Mouse (Mus musculus) limb, embryonic 13.5 days (tissue): ENCODE results near the gene Tnfrsf9. TPM values are rescaled to one million over a fixed set of nuclear protein-coding genes. Genes with fewer than 3 reads are reported as not detected.
"Not testable (repeated sequence)": the region's sequence is repeated elsewhere in the genome, so short reads cannot be mapped to it uniquely, and the experiment has no call there.

Experiments
- ATAC-seq: fragments of 200-750 bp; cut with Nextera tagmentation; 2 replicates; pipeline ENCODE4 v1.8.0; 2017; ENCODE audit warnings: low read depth, moderate number of reproducible peaks, moderate TSS enrichment; ENCODE audit not compliant: low FRiP score
- H3K27ac ChIP-seq: fragments of 300-500 bp; sonication (generic); 2 replicates; pipeline ENCODE4 v1.5.1; 2015; ENCODE audit warnings: inconsistent platforms, mild to moderate bottlenecking, moderate library complexity
- H3K27me3 ChIP-seq: fragments of 300-500 bp; sonication (generic); 2 replicates; pipeline ENCODE4 v1.6.1; 2015; ENCODE audit warnings: mild to moderate bottlenecking, inconsistent platforms
- H3K36me3 ChIP-seq: fragments of 300-500 bp; sonication (generic); 2 replicates; pipeline ENCODE4 v1.6.1; 2015; ENCODE audit warnings: inconsistent platforms, mild to moderate bottlenecking, moderate library complexity
- H3K4me1 ChIP-seq: fragments of 300-500 bp; sonication (generic); 2 replicates; pipeline ENCODE4 v1.6.1; 2015; ENCODE audit warnings: inconsistent platforms
- H3K4me2 ChIP-seq: fragments of 300-500 bp; sonication (generic); replicated peaks from 2 replicates; pipeline ENCODE4 v1.6.1; 2015; ENCODE audit warnings: inconsistent platforms, mild to moderate bottlenecking, moderate library complexity
- H3K4me3 ChIP-seq: fragments of 300-500 bp; sonication (generic); 2 replicates; pipeline ENCODE4 v1.5.1; 2015; ENCODE audit warnings: moderate library complexity, mild to moderate bottlenecking, inconsistent platforms
- H3K9ac ChIP-seq: fragments of 300-500 bp; sonication (generic); 2 replicates; pipeline ENCODE4 v1.6.1; 2015; ENCODE audit warnings: mild to moderate bottlenecking, inconsistent platforms
- H3K9me3 ChIP-seq: fragments of 300-500 bp; sonication (generic); 2 replicates; pipeline ENCODE4 v1.6.1; 2016; ENCODE audit warnings: inconsistent platforms
- WGBS: fragments of 180-500 bp; shearing (Covaris S2); methylation state at CpG from one replicate; pipeline ENCODE4 v1.1.7; 2015; 5-methylcytosine and 5-hydroxymethylcytosine counted together
- polyA plus RNA-seq: library from polyadenylated mRNA; unstranded; fragments of >200 nt; fragmentation: Nextera tagmentation; extraction: Ambion mirVana; gene quantifications from 2 replicates; pipeline ENCODE4 v1.2.1, GENCODE M21; 2015

Tnfrsf9 gene
- polyA plus RNA-seq, 1 experiment from 2014 or later = 0.51 TPM

DNA sequence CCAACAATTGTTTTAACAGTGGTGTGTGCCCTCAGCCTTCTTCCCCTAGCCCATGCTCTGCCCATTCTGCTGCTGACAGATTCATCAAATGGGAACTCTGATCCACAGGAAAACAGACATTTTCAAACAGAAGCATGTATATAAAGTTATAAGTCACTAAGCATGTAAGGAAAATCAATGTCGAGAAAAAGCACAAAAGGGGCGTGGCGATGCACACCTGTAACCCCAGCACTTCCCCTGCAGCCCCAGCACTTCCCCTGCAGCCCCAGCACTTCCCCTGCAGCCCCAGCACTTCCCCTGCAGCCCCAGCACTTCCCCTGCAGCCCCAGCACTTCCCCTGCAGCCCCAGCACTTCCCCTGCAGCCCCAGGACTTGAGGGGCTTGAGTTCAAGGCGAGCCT lies 39.9 kb upstream of the Tnfrsf9 start:
- Histone ChIP-seq H3K9me3 (peaks cover 16% of the 10 kb centered on the region), H3K4me1 (peaks cover 32% of the 10 kb centered on the region)
- H3K36me3 ChIP-seq, H3K27ac ChIP-seq, ATAC-seq, H3K9ac ChIP-seq, H3K4me3 ChIP-seq, H3K27me3 ChIP-seq, H3K4me2 ChIP-seq: not testable (repeated sequence)
- 70% methylated on average over 4 of the region's 4 CpGs for WGBS

DNA sequence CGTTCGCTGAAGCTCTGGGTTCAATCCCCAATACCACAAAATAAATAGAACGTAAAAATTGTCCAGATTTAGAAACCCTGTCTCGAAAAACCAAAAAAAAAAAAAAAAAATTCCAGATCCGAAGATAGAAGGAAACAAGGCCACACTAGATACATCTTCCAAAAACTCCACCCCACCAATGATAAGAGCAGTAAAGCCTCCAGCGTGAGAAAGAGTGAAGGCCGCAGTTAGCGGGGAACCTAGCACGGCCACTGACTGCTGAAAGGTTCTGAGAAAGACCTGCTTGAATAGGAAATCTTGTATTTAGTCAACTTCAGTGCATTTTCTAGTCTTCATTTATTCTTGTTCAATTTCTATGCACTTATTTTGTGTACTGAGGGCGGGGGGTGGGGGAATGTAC lies 39.0 kb upstream of the Tnfrsf9 start:
- Histone ChIP-seq H3K9ac (no peak overlapping the region), H3K27ac (no peak overlapping the region), H3K36me3 (peaks cover 8% of the 10 kb centered on the region; the same call in 1 of the 2 replicates), H3K4me2 (no peak overlapping the region), H3K4me1 (peaks cover 23% of the 10 kb centered on the region), H3K9me3 (peaks cover 25% of the 10 kb centered on the region), H3K4me3 (no peak overlapping the region), H3K27me3 (no peaks in the 10 kb centered on the region)
- no peak for ATAC-seq
- WGBS = 84% methylated on average over 10 of the region's 10 CpGs

GRCm38 (mm10) chr4:150879631-150880030 lies 34.7 kb upstream of the Tnfrsf9 start:
- peaks cover 29% of the 10 kb centered on the region for H3K9me3 ChIP-seq
- H3K4me3 ChIP-seq = no peak overlapping the region
- no peak overlapping the region for H3K9ac ChIP-seq
- no peak for ATAC-seq
- no peaks in the 10 kb centered on the region for H3K4me1 ChIP-seq
- H3K36me3 ChIP-seq = peaks cover 9% of the 10 kb centered on the region; the same call in 1 of the 2 replicates
- no peak overlapping the region for H3K27ac ChIP-seq
- H3K4me2 ChIP-seq = no peak overlapping the region
- H3K27me3 ChIP-seq = no peaks in the 10 kb centered on the region
- WGBS = 97% methylated on average over 22 of the region's 22 CpGs

- Histone ChIP-seq H3K4me2 (no peak overlapping the region), H3K27me3 (no peaks in the 10 kb centered on the region), H3K27ac (no peak overlapping the region), H3K4me3 (no peak overlapping the region), H3K4me1 (no peaks in the 10 kb centered on the region), H3K9ac (no peak overlapping the region), H3K36me3 (peaks cover 9% of the 10 kb centered on the region; the same call in 1 of the 2 replicates), H3K9me3 (peaks cover 29% of the 10 kb centered on the region)
- 84% methylated on average over 5 of the region's 5 CpGs for WGBS
- no peak for ATAC-seq
These were observed 34.0 kb upstream of the Tnfrsf9 start for GRCm38 (mm10) chr4:150880364-150880763.

DNA sequence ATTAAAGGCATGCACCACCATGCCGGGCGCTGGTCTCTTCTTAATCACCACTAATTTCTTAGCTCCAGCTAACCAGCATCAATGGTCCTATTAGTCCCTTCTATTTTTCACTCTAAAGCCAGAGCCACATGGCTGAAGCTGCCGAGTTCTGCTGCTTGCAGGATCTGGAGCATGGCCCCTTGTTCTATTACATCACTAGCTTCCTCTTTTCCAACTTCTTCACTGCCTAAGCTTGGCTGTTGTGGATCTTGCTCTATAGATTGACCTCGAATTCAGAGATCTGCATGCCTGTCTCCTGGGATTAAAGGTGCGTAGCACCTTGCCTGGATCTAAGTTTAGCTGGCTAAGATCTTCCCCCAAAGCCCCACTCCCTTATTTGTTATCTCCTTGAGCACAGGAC lies 31.7 kb upstream of the Tnfrsf9 start:
- no peak overlapping the region for H3K27ac ChIP-seq
- WGBS = 82% methylated on average over 5 of the region's 5 CpGs
- ATAC-seq = no peak
- H3K9me3 ChIP-seq = peaks cover 29% of the 10 kb centered on the region
- no peak overlapping the region for H3K4me3 ChIP-seq
- H3K36me3 ChIP-seq = peaks cover 9% of the 10 kb centered on the region; the same call in 1 of the 2 replicates
- no peaks in the 10 kb centered on the region for H3K4me1 ChIP-seq
- no peak overlapping the region for H3K9ac ChIP-seq
- H3K4me2 ChIP-seq = no peak overlapping the region
- H3K27me3 ChIP-seq = no peaks in the 10 kb centered on the region

GRCm38 (mm10) chr4:150887903-150888302 lies 26.5 kb upstream of the Tnfrsf9 start:
- ATAC-seq = no peak
- H3K4me2 ChIP-seq = no peak overlapping the region
- H3K27ac ChIP-seq = no peak overlapping the region
- H3K9me3 ChIP-seq = no peaks in the 10 kb centered on the region
- no peaks in the 10 kb centered on the region for H3K36me3 ChIP-seq
- peaks cover 31% of the 10 kb centered on the region for H3K4me1 ChIP-seq
- no peak overlapping the region for H3K4me3 ChIP-seq
- no peaks in the 10 kb centered on the region for H3K27me3 ChIP-seq
- 65% methylated on average over 5 of the region's 5 CpGs for WGBS
- H3K9ac ChIP-seq = no peak overlapping the region

DNA sequence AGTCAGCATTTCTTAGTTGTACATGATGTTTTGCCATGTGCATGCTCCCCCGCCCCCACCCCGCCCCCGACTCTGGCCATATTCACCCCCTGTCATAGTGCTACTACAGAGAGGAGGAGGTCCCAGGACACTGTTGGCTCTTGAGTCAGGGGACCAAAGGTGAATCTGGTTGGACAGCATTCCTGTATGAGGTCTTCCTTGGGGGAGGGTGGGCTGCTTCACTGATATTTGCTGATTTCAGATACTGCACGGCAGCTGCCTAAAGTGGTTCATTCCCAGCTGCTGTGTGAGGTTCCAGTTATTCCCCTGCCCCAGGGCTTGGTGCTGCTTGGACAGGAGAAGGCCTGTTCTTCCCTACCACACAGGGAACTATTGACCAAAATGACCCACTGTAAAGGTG lies 25.9 kb upstream of the Tnfrsf9 start:
- H3K4me1 ChIP-seq = peaks cover 31% of the 10 kb centered on the region
- H3K27me3 ChIP-seq = no peaks in the 10 kb centered on the region
- peak overlapping the region; percentile 52; the same call in 1 of the 2 replicates for H3K27ac ChIP-seq
- 68% methylated on average over 4 of the region's 4 CpGs for WGBS
- H3K4me2 ChIP-seq = no peak overlapping the region
- no peaks in the 10 kb centered on the region for H3K9me3 ChIP-seq
- H3K9ac ChIP-seq = no peak overlapping the region
- no peaks in the 10 kb centered on the region for H3K36me3 ChIP-seq
- no peak for ATAC-seq
- no peak overlapping the region for H3K4me3 ChIP-seq

DNA sequence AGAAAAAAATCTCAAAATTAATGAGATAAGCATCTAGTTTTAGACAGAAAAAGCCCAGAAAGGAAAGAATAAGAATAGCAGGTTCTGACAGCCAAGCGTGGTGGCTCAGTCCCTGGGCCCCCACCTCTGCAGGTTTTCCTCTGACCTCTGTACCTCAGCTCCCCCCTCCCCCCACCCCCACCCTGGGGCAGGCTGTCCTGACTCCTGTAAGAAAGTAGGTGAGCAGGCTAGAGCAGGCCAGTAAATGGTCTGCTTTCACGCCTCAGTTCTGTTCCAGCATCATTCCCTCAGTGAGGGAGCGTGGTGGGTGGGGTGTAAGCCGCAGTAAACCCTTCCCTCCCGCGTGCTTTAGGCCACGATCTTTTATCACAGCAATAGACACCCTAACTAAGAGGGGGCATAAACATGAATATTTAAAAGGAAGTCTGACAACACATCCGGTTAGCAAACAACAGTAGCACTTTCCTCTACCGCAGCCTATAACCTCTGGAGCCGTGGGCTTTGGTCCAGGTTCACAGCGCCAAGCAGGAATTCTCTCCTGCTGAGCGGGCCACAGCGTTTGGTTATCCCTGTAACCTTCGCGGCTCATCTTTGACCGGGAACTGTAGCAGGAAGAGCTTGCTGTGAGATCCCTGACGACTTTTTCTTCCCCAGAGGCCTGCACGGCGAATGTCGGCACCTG lies 24.9 kb upstream of the Tnfrsf9 start:
- H3K27me3 ChIP-seq = no peaks in the 10 kb centered on the region
- no peak for ATAC-seq
- WGBS = 35% methylated on average over 20 of the region's 20 CpGs
- H3K36me3 ChIP-seq = no peaks in the 10 kb centered on the region
- peaks cover 31% of the 10 kb centered on the region for H3K4me1 ChIP-seq
- peak overlapping the region; percentile 76 for H3K27ac ChIP-seq
- no peaks in the 10 kb centered on the region for H3K9me3 ChIP-seq
- H3K9ac ChIP-seq = 0 out of 2 replicates have a peak overlapping the region, but pooled peaks have one; percentile 8
- peak overlapping the region; percentile 51 for H3K4me2 ChIP-seq
- peak overlapping the region; percentile 8; the same call in 1 of the 2 replicates for H3K4me3 ChIP-seq

DNA sequence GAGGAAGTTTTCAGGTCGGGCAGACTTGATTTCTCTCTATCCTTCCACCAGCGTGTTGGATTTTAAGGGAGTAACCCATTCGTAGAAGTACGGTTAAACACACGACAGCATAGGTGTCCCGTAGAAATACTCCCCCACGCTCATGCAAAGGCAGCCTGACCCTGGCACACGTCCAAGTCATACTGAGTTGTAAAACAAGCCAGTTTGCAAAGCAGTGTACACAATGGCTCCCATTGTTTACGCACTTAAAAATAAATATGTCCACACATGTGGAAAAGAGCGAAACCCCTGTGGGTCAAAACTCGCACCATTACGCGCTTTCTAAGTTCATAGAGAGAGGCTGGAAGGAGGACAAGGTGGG lies 24.4 kb upstream of the Tnfrsf9 start:
- H3K4me2 ChIP-seq = peak overlapping the region; percentile 51
- H3K27ac ChIP-seq = peak overlapping the region; percentile 76
- WGBS = 36% methylated on average over 13 of the region's 13 CpGs
- no peaks in the 10 kb centered on the region for H3K27me3 ChIP-seq
- H3K36me3 ChIP-seq = no peaks in the 10 kb centered on the region
- no peaks in the 10 kb centered on the region for H3K9me3 ChIP-seq
- peaks cover 31% of the 10 kb centered on the region for H3K4me1 ChIP-seq
- 0 out of 2 replicates have a peak overlapping the region, but pooled peaks have one; percentile 8 for H3K9ac ChIP-seq
- peak overlapping the region; percentile 8; the same call in 1 of the 2 replicates for H3K4me3 ChIP-seq
- 0 out of 2 replicates have a peak, but pooled peaks have one; percentile 29 for ATAC-seq

DNA sequence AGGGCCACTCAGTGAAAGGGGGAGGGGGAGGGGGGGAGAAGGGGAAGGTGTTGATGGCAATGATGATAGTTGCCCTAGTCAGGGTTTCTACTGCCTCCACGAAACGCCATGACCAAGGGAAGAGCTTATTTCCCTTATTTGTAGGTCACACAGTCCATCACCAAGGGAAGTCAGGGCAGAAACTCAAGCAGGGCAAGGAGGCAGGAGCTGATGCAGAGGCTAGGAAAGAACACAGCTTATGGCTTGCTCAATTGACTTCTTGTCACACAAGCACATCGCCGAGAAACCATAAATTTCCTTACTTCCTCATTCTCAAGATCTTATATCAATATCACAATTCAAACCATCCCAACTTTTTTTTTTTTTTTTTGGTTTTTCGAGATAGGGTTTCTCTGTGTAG lies 23.1 kb upstream of the Tnfrsf9 start:
- Histone ChIP-seq H3K27ac (no peak overlapping the region), H3K9me3 (no peaks in the 10 kb centered on the region), H3K36me3 (peaks cover 13% of the 10 kb centered on the region), H3K27me3 (no peaks in the 10 kb centered on the region), H3K4me2 (no peak overlapping the region), H3K4me1 (peaks cover 31% of the 10 kb centered on the region), H3K9ac (no peak overlapping the region), H3K4me3 (no peak overlapping the region)
- 73% methylated on average over 5 of the region's 5 CpGs for WGBS
- ATAC-seq = no peak

- no peak for ATAC-seq
- Histone ChIP-seq H3K4me2 (no peak overlapping the region), H3K36me3 (peaks cover 47% of the 10 kb centered on the region), H3K27ac (no peak overlapping the region), H3K9me3 (no peaks in the 10 kb centered on the region), H3K27me3 (no peaks in the 10 kb centered on the region), H3K4me1 (peaks cover 10% of the 10 kb centered on the region), H3K4me3 (no peak overlapping the region), H3K9ac (no peak overlapping the region)
- whole genome bisulfite sequencing = 66% methylated on average over 8 of the region's 8 CpGs
These were observed 19.5 kb upstream of the Tnfrsf9 start for GRCm38 (mm10) chr4:150894718-150895501.

- Histone ChIP-seq H3K27me3 (no peaks in the 10 kb centered on the region), H3K27ac (no peak overlapping the region), H3K9ac (no peak overlapping the region), H3K4me2 (no peak overlapping the region), H3K9me3 (no peaks in the 10 kb centered on the region), H3K4me3 (no peak overlapping the region), H3K36me3 (peaks cover 68% of the 10 kb centered on the region), H3K4me1 (no peaks in the 10 kb centered on the region)
- WGBS = 93% methylated on average over 26 of the region's 26 CpGs
- no peak for ATAC-seq
These were observed 17.3 kb upstream of the Tnfrsf9 start for GRCm38 (mm10) chr4:150896896-150897624.
